Mouse (Mus musculus) cerebellum, adult 2 months (tissue): ENCODE data around the gene Akap1.

Source experiments
- CTCF ChIP-seq: fragments of 200-500 bp; IDR thresholded peaks from 2 replicates; pipeline ENCODE4 v1.5.1; 2011; ENCODE audit warnings: low read depth, mild to moderate bottlenecking, control low read depth, low read length, moderate library complexity, borderline replicate concordance; ENCODE audit not compliant: insufficient read depth
- POLR2A ChIP-seq: fragments of 200-500 bp; IDR thresholded peaks from 2 replicates; pipeline ENCODE4 v1.6.1; 2011; ENCODE audit warnings: low read length, control low read depth, borderline replicate concordance; ENCODE audit not compliant: insufficient read depth

GRCm38 (mm10) chr11:88840724-88841350 lies 23.5 kb downstream of the Akap1 start:
- no peak for TF ChIP-seq POLR2A
- TF ChIP-seq CTCF: no peak
